Mouse (Mus musculus) adrenal gland, adult 2 months (tissue): ENCODE data around the gene Spint3. TPM values are rescaled to one million over a fixed set of nuclear protein-coding genes. Genes with fewer than 3 reads are reported as not detected.
"Not testable (repeated sequence)": the region's sequence is repeated elsewhere in the genome, so short reads cannot be mapped to it uniquely, and the experiment has no call there.

Source experiments
- DNase-seq: peaks from one replicate; pipeline ENCODE4 v3.0.0; 2021
- long read RNA-seq: library from polyadenylated mRNA; stranded (forward); transcript quantifications from one replicate; pipeline ENCODE4 v2.0.0, GENCODE M21; 2021
- polyA plus RNA-seq: library from polyadenylated mRNA; depleted of rRNA; stranded (reverse); fragments of >200 nt; gene quantifications from 2 replicates; pipeline ENCODE4 v1.2.3, GENCODE M21; 2012; rRNA removed
- total RNA-seq, 2 experiments: library from RNA; stranded (reverse); gene quantifications; 2 replicates each; pipeline ENCODE4 v1.2.3; 2021

Gene Spint3
- total RNA-seq (not detected), polyA plus RNA-seq (not detected in 2 replicates)
- long read RNA-seq: 0 reads

DNA sequence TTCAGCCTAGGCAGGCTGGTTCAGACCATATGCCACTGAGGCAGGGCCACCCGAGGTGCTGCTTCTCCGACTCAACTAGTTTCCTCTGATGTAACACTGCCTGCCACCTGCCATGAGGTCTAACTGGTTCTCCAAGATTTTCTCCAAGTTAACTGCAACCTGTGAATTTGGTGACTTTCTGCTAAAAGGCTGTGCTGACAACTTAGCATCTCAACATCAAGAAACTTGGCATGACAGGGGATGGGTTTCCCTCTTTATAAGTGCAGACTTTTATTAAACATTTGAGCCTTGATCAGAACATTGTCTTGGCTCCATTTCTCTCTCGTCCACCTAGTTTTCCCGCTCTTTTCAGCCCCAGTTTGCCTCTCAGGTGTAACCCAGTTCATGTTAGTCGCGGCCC, at the start of gene Spint3:
Spint3 (minus strand) TSS at position 101 of the 400 bp plus-strand sequence.
- not testable (repeated sequence) for DNase-seq

DNA sequence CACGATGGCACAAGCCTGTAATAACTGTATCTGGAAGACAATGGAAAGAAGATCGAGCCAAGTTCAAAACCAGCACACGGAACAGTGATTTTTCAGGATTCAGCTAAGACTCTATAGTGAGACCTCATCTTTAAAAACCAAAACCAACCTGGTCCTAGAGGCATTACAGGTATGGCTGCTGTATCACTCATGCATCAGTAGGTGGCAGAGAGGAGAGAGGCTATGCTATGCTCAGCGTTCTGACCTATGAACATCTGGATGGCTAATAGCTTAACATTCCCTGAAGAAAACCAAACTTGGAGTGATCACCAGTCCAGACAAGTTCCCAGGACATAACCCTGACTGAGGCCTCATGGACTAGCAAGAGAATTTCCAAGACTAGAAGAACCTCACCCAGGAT, 48.5 kb upstream of the Spint3 start:
- no peak for DNase-seq

DNA sequence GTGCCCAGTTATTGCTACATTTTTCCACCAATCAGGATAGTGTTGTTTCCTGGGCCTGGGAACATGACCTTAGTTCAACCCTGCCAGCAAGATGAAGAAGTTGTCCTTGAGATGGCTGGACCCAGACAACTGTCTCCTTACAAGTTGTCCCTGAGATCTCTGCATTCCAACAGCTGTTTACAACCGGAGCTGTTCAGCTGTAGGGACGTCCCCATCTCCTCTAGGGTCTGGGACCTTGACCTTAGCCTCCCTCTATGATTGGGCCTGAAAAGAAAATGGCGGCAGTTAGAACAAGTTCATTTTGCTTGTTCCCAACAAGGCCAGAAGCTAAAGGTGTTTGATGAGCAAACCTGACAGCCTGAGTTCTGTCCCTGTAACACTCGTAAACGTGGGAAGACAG, 45.8 kb upstream of the Spint3 start:
- DNase-seq: no peak

DNA sequence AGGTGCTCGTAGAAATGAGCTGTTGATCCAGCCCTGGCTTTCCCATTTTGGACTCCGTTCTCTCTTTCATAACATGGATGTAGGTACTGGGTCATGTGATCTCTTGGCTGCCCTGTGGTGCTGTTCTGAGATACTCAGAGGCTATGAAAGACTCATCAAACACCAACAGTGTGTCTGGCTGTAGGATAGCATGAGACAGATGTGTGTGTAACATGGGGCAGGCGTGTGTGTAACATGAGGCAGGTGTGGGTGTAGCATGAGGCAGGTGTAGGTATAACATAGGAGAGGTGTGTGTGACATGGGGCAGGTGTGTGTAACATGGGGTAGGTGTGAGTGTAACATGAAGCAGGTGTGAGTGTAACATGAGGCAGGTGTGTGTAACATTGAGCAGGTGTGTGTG, 42.1 kb upstream of the Spint3 start:
- no peak for DNase-seq

DNA sequence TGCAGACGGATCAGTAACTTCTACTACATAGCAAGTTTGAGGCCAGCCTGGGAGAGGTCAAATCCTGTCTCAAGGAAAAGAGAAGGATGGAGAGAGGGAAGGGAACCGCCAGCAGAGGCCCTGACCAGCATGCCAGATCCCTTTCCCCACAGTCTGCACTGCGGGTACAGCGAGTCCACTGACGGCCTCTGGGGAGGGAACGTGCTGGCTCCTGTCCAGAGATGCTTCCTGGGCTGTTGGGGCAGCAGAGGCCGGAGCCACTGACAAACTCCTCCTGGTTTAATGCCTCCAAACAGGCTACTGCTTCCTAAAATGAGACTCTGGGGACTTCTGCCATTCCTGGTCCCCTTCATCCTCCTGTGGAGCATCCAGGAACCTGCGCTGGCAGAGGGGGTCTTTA, 40.2 kb upstream of the Spint3 start, which contains the start of the genes Wfdc6b and Wfdc8:
Wfdc6b (plus strand) TSS at position 52 of the 400 bp plus-strand sequence.
Wfdc8 (minus strand) TSS at position 156 of the 400 bp plus-strand sequence.
- DNase-seq: peak; percentile 38

DNA sequence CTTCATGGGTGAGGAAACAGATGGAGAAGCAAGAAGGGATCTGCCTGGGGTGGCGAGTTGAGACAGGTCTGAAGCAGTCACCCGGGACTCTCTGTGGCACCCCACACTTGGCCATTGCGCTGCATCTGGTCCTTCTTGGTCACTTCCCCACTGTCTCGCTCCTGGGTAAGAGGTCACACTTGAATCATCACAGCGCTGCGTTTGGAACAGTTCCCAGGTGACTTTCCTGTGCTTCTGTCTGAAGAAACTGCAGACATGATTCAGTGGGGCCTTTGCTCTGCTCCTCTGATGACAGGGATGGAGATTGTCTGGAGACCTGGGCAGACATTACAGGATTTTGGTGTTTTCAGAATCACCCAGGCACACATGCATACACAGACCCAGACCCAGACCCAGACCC, 35.5 kb upstream of the Spint3 start:
- DNase-seq: peak; percentile 68

DNA sequence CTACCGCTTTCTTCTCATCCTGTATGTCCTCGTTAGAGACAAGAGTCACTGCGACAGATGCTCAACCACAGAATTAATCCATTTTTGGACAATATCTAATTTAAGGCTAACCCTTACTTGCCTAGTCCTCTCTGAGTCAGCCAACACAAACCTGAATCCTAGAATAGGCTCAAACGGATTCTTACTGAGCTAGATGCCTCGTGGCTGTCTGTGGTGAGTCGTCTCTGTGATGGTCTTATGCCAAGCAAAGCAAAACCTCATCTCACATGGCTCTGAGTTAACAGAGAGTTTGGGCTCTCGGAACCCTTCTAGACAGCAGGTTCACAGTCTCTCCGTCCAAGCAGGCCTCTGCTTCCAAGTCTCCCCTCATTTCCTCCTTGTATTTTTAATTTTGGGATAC, 31.2 kb upstream of the Spint3 start:
- DNase-seq: no peak

DNA sequence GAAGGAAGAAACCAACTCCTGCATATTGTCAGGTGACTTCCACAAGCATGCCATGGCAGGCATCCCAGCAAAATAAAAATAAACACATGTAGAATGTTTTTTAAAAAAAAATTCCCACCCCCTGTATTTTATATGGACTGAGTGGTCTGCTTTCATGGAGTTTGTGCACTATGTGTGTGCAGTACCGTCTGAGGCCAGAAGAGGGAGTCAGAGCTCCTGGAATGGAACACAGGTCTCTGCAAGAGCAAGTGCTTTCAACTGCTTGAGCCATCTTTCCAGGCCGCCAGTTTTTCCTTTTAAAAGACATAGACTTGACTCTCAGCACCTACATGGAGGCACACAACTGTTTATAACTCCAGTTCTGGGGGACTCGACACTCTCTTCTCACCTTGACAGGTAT, 30.2 kb upstream of the Spint3 start:
- DNase-seq: no peak

DNA sequence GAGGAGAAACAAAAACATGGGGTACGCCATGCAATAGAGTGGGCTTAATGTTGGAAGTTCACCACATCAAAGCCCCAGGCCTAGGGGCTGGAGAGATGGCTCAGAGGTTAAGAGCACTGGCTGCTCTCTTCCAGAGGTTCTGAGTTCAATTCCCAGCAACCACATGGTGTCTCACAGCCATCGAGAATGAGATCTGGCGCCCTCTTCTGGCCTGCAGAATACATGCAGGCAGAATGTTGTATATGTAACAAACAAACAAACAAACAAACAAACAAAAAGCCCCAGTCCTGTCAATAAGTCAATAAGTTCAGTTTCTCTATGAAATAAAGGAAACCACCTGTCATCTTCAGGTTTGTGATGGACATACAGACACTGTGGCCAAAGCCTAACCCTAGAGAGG, 26.9 kb upstream of the Spint3 start:
- DNase-seq: no peak

DNA sequence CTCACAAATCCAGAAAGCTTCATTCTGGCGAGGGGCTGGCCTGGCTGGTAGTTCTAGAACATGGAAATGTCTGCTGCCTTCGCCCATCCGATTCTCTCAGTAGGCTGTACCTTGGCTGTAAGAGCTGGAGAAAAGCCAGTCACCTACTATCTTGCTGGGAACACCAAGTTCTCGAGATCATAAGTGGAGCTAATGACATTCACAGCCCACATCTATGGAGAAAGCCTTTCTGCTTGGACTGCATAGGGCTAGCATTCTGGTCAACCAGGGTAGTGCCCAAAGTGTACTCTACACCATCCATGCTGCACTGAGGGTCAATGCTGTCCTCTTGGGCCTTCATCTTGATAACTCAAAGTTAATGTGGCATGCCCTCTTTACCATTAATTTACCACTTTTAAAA, 20.2 kb upstream of the Spint3 start, which contains the start of gene Eppin:
Eppin (minus strand) TSS at position 101 of the 400 bp plus-strand sequence.
- no peak for DNase-seq

DNA sequence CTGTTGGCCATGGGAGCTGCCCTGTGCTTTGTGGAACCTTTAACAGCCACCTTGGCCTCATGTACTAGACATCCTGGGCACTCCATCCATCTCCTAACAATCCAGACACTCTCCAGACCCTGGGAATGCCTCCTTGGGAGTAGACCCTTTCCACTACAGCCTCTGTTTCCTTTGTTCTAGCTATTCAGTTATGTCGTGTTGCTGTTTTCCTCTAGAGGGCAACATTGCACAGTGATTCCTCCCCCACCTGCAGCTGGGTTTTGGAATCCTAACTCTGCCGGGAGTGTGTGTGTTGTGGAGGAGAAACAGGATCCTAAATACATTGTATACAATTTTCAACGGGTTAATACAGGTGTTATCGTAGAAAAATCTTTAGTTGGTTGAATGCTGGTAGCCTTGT, 18.8 kb upstream of the Spint3 start:
- DNase-seq: peak; percentile 33

DNA sequence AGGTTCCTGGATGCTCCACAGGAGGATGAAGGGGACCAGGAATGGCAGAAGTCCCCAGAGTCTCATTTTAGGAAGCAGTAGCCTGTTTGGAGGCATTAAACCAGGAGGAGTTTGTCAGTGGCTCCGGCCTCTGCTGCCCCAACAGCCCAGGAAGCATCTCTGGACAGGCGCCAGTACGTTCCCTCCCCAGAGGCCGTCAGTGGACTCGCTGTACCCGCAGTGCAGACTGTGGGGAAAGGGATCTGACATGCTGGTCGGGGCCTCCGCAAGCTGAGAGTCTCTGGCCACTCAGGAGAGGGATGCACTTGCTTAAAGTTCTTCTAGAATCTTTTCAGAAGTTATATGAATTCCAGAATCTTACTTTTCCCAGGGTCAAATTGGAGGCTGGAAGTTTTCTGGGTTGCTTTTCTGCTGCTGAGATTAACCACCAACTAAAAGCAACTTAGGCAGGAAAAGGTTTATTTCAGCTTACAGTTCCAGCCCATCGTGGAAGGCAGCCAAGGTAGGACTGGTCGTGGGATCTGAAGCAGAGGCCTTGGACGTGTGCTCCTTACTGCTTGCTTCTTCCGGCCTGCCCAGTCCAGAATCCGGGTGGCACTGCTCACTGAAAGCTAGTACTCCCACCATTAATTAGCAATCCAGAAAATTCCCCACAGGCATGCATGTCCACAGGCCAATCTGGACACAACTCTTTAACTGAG, 11.9 kb upstream of the Spint3 start, which contains the start of gene Wfdc6a:
Wfdc6a (minus strand) TSS at position 423 of the 701 bp plus-strand sequence.
- DNase-seq: peak; percentile 34

DNA sequence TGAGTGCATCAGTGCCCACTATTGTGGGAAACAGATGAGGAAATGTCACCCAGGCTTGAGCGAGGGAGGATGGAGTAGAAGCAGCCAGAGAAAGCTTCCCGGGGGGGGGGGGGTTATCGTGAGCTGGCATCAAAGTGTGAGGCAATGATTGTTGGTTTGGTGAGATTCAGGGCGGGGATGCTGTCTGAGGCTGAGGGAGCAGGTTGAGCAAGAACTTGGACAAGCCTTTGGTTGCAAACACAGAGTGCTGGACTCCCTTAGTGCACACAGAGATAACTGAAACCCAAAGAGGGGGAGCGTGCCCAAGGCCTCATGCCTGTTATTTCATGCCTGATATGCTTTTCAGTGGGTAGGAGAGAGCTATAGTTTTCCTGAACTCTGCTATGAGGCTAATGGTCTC, 5.8 kb downstream of the Spint3 start:
- no peak for DNase-seq

DNA sequence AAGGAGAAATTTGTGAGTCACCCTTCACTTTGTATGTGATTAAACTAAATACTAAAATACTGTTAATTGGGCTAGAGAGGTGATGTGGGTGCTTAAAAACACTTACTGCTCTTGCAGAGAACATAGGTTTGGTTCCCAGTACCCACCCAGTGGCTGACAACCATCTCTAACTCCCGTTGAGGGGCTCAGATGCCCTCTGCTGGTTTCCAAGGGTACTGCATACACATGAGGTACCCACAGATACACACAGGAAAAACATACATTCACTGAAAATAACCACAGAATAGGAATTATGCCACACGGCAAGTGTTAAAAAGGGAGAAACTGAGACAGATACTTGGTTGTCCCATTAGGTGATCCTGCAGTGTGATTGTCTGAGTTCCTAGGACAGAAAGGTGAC, 6.3 kb downstream of the Spint3 start:
- no peak for DNase-seq

DNA sequence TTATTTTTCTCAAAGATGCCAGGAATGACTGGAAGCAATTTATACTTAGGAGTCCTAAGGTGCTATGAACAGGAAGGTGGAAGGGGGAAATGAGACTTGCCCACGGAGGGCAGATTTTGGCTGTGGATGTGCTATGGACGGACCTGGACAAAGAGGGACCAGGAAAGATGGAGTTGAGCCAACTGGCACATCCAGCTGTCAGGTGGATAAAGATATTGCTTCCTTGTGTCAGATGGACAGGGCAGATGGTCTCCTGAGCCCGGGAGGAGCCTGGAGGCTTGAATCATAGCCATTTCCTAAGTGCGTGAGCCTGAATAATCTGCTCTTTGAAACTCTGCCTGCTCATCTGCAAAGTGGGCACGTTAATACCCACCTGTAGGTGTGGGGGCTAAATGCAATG, 8.9 kb downstream of the Spint3 start:
- DNase-seq: no peak

DNA sequence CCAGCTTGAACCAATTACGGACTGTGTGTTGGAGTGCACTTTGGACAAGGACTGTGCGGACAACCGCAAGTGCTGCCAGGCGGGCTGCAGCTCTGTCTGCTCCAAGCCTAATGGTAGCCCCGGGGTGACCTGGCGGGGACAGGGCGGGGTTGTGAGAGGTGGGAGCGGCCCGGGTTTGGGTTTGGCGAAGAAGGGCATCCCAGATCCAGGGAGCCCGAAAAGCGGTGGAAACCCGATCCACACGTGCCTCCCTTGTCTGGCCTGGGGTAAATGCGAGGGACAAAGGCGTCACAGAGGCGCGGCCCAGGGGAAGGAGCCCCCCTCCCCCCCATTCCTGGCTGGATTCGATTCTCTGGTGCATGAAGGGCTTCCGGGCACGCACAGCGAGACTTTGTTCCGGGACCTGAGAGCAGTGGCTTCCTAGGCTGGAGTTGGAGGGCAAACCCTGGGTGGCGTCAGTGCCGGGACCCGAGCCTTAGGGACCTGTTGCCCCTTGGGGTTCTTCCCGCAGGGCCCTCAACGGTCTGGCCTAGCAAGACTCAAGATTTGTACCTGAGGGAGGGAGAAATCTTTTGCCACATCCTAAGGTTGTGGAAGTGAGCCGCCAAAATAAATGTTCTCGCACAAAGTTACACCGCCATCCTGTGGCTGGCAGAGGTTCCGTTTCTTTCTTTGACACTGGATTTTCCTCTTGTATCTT, 9.8 kb downstream of the Spint3 start:
- peak; percentile 10 for DNase-seq

DNA sequence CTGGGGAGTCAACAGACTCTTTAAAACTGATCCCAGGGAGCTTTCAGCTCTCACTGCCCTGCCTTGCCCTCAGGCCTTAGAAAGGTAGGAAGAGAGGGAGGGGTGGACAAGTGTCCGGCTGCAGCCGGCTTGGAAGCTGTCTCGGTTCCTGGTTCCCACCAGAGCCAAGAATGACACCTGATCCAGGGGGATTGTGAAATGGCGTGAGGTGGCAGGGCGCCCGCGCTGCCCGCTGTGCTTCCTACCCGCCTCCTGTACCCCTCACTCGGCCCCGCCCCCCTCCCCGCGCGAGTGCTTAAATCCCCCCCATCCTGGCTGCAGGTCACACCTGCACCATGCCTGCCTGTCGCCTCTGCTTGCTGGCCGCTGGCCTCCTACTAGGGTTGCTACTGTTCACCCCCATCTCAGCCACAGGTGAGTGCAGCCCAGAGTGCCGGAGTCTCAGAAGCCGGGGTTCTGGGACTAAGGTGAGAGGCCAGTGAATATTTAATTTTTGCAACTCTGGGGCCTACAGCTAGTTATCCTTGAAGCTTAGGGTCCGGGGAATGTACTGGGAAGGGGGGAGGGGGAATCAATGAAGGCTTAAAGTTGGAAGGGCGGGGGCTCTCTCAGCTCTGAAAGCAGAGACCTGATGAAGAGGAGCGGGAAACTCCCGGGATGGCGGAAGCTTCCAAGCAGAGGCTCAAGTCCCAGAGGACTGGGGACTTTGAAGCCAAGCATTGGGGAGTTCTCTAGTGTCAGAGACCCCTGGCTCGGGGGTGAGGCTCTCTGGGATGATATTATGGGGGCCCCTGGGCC, 10.7 kb downstream of the Spint3 start, which contains the start of gene Wfdc2:
Wfdc2 (plus strand) TSS at position 23 of the 798 bp plus-strand sequence.
- no peak for DNase-seq

DNA sequence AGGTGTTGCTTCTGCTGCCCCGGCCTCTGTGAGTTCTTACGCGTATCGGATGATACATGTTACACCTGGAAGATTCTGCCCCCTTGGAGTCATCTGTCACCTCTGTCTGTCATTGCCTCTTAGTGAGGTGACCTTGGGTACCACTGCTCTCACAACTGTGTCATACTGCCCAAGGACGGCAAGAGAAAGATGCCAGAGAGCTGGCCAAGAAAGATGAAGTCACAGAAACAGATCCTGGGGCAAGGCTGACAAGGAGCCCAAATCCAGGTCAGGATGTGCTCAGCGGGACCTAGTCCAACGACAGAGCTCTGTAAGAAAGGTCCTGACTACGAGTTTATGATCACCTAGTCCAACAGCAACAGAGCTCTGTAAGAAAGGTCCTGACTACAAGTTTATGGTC, 13.2 kb downstream of the Spint3 start:
- peak; percentile 76 for DNase-seq

DNA sequence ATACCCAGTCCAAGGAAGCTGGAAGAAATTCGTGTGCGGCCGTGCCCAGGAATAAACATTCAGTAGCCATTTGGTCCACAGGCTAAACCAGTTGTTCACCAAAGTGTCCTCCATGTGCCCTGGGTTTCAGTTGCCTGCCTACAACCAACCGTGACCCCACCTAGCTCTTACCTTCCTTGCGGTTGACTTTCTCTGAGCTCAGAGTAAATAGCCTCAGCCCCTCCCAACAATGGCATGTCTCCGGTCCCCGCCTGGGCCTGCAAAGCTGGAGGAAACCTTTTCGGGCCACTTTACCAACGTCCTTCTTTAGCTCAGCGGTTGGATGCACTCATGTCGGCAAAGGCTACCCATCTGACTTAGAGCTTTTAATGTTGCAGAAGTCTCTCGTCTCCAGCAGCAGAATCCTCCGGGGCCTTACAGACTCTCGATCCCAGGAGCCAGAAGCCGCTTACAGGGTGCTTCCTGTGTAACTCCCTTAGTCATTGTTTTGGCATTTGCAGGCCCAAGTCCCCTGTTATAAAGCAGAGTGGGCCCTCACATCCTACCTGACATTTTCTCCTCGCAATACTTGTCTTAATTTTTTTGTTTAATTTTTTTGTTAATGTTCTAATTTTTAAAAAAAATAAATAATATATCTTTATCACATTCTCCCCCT, 14.1 kb downstream of the Spint3 start:
- no peak for DNase-seq

DNA sequence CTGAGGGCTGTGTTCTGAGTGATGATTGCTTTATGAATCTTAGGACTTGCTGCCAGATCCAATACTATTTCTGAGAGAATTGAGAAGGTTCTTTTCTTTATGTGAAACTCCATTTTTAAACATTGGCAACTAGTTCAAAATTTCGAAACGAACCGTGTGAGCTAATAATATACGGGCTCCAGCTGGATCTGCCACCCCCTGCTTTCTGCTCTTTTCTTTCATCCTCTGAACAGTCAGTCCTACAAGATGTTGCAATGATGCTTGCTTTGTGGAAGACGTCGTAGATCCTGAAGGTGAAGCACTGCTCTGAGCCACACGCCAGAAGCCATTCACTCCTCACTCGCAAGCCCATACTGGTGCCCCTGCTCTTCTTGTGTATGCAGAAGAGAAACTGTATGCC, 14.8 kb downstream of the Spint3 start:
- DNase-seq: no peak

DNA sequence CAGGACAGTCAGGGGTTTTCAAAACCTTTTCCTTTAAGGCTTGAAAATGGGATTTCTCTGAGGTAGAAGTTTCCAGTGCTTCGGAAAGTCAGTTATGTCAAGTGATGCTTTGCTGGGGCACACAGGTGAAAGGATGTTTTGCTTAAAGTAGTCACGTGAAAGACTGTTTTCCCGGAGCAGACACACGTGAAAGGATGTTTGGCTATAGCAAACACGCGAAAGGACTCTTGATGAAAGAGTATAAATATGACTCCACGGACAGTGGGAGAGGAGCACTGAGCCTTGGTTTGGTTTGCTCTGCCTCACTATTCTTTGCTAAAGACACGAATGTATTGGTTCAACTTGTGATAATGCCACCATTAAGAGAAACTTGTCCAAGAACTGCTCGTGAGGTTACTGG, 21.8 kb downstream of the Spint3 start:
- no peak for DNase-seq

DNA sequence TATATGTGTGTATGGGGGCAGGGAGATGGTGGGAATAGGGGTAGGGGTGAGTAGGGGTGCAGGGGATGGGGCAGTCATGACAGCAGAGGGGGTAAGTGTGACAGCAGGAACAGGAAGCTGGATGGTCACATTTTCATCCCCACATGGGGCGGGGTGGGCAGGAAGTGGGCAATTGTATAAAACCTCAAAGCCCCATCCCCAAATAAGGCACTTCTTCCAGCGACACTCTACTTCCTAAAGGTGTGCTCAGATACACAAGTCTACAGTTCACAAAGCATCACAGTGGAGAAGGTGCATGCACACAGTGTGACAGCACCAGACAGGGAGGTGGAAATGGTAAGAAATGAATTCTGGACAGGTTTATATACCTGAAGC, 22.4 kb downstream of the Spint3 start:
- no peak for DNase-seq
